Mouse (Mus musculus) layer of hippocampus, adult 8-10 months (tissue): ENCODE measurements at regions not wholly inside any gene's neighbourhood (a gene's known extent, or its start where the extent isn't known, plus 50 kb on each side); places are given as distances from the start of the nearest gene placed in this dataset.
A peak's percentile ranks its signal among the peaks of the same experiment; 100 is the strongest.
"Not testable (repeated sequence)": the region's sequence is repeated elsewhere in the genome, so short reads cannot be mapped to it uniquely, and the experiment has no call there.

Source experiments
- DNase-seq, 2 experiments: peaks; one replicate each; pipeline ENCODE4 v3.0.0; 2022; ENCODE audit warnings: low spot score in 2 of 2

GRCm38 (mm10) chr13:25727504-25728095, 457.3 kb upstream of the Nrsn1 start:
- no peak for DNase-seq

DNA sequence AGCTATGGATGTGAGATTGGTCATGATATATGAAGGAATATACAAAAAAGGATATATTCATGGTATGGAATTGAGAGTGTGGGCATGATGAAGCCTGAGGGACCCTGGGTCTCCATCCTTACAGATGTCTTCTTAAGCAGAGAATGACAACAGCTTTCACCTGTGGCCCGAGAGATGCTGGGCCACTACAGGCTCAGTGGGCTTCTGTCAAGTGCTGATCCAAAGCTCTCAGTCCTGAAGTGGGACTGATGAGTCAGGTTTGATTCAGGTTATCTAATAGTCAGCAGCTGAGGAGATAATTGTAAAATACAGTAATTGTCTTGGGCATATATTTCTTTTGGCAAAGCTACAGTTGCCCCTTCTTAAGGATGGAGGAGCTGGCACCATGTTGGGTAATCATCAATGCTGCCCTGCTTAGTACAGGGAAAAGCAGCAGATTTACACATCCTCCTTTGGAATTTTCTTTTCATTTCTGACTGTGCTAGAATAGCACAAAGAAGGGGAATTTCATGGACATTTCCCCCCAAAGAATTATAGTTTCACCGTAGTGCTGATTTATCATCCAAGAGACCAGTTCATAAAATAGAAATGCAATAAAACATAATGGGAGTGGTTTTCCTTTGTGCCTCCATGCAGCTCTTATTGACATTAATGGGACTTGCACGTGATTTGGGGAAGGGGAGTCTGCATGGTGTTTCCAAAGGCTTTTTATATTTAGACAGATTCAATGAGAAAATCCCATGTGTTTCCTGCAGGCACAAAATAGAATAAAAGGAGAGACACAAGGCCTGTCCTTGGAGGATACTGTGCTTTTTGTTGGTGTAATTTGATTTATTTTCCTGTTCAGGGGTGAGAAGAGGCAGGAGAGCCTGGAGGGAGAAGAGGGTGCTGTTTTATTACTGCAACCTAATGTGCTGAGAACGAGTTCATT, 452.6 kb upstream of the Nrsn1 start:
- no peak for DNase-seq

- no peak for DNase-seq
Observed at GRCm38 (mm10) chr13:25700965-25701364, 430.7 kb upstream of the Nrsn1 start.

- no peak for DNase-seq
Observed at GRCm38 (mm10) chr13:25695956-25696355, 425.7 kb upstream of the Nrsn1 start.

- peak; percentile 14 to 30 for DNase-seq
Observed at GRCm38 (mm10) chr13:25695017-25695604, 424.8 kb upstream of the Nrsn1 start.

GRCm38 (mm10) chr13:25678221-25678735, 408.0 kb upstream of the Nrsn1 start:
- DNase-seq = no peak

DNA sequence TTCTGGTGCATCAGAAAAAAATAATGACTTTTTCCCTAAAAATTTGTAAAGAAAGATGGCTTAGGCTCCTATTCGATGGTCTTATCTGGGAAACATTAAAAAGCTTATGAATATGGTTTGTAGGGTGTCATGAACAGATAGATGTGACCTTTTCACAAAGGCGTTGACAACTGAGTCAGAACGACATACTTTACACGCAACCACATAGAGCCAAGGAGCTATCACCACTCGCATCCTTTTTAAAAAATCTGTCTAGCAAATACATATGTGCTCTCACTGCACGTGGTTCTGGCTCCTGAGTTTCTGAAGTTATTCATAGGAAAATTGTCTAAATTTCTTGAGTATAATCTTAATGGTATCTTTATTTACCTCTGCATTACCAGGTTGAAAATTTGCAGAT, 404.9 kb upstream of the Nrsn1 start:
- DNase-seq = no peak

GRCm38 (mm10) chr13:25666022-25666421, 395.7 kb upstream of the Nrsn1 start:
- peak; percentile 18 to 41 for DNase-seq

- no peak for DNase-seq
Observed at GRCm38 (mm10) chr13:25664963-25665606, 394.8 kb upstream of the Nrsn1 start.

DNA sequence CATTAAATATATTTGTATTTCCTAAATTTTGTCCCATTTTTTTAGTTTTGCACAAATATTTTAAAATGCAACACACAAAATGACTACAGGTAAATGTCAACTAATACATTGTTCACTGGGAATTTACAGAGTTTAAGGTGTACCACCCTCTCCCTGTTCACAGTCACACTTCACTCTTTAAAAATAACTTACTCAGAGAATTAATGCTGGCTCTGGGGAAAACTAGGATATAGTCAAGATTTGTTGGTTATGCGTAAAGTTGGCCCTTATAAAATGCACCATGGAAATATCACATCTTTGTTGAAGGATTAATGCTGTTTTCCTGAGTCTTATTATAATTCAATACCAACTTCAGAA, 378.1 kb upstream of the Nrsn1 start:
- no peak for DNase-seq

- DNase-seq = no peak
Observed at GRCm38 (mm10) chr13:25647711-25648429, 377.6 kb upstream of the Nrsn1 start.

- DNase-seq = no peak
Observed at GRCm38 (mm10) chr13:25639522-25640291, 369.4 kb upstream of the Nrsn1 start.

GRCm38 (mm10) chr13:25629466-25629865, 359.2 kb upstream of the Nrsn1 start:
- no peak for DNase-seq

DNA sequence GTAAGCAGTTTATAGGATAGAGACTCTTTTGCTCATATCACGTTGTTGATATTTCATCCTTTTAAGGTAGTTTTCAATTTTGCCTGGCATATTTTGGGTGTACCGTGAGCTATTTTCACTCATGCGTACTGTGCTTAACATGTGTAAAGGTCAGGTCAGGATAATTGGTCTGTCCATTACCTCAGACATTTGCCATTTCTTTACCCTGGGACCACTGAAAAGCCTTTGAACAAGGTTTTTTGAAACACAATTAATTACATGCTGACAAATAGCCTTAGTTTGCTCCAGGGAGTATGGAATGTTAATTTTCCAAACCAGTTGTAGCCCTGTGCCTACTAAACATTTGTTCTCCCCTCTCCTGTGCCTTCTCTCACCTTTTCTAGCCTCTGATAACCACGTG, 347.3 kb upstream of the Nrsn1 start:
- no peak for DNase-seq

DNA sequence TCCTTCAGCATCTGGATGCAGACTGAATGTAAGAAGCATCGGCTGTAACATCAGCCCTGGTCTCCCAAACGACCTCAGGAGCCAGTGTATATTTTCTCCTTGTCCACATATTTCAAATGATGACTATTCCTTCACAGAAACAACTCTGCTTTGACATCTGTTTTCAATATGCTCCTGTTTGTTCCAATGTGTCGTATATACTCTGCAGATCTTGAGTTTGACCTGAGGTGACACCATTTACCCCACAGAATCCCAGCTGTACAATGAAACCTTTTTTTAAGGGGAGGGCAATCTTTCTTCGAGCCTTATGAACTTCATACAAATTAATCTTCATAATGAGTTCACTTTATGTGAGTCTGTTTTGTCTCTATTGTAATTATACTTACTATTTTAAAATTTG, 341.7 kb upstream of the Nrsn1 start:
- no peak for DNase-seq

- no peak for DNase-seq
Observed at GRCm38 (mm10) chr13:25609641-25610040, 339.3 kb upstream of the Nrsn1 start.

GRCm38 (mm10) chr13:25609241-25609640, 338.9 kb upstream of the Nrsn1 start:
- no peak for DNase-seq

DNA sequence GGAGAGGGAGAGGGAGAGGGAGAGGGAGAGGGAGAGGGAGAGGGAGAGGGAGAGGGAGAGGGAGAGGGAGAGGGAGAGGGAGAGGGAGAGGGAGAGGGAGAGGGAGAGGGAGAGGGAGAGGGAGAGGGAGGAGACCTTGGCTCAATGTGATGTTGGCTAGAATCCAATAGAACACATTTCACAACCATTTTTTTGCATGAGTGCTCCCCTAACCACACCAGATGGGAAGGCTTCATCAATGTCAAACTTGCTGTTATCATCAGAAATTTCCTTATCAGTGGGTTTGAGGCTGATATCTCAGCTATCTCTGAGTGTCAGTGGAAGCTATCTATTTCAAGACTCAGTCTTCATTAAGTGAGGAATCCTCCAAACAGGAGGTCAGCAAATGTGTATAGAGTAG, 331.0 kb upstream of the Nrsn1 start:
- DNase-seq = not testable (repeated sequence)

- no peak for DNase-seq
Observed at GRCm38 (mm10) chr13:25594629-25595028, 324.3 kb upstream of the Nrsn1 start.

- no peak for DNase-seq
Observed at GRCm38 (mm10) chr13:25570641-25571040, 300.3 kb upstream of the Nrsn1 start.
